9 mouse cellular contexts compared by ENCODE assay signal in genomic region chr2:121102051-121102450, GRCm38 (mm10). TPM values are rescaled to one million over a fixed set of nuclear protein-coding genes. Genes with fewer than 3 reads are reported as not detected.
DNase-seq lines count a peak whose midpoint lies in the region; ATAC-seq lines count a peak whose summit lies in the region.
"Had no signal": no experiment of that assay in that cellular context is flagged by ENCODE, and none has a peak within 500 bp of the region (broad histone marks: within the 10 kb centered on the region; RNA-seq: fewer than 3 reads in every experiment).

No protein-coding gene starts in this region.

- H3K27me3 ChIP-seq in heart, embryonic 11.5 days (ENCODE audit: control insufficient read depth, insufficient read depth, low read length) = no peaks in the 10 kb centered on the region
- H3K27me3 ChIP-seq: neural tube, embryonic 13.5 days had no signal

- H3K36me3 ChIP-seq in heart, embryonic 11.5 days (ENCODE audit: control insufficient read depth, insufficient read depth, low read length) = no peaks in the 10 kb centered on the region
- H3K36me3 ChIP-seq: neural tube, embryonic 13.5 days had no signal

- DNase-seq in heart, adult 18-20 months = peak; percentile 37 to 72
- peak; percentile 35 for DNase-seq in adrenal gland, adult 8-10 months
- peak; percentile 42 for DNase-seq in embryo, embryonic 9.5 days (ENCODE audit: extremely low spot score)
- DNase-seq in layer of hippocampus, adult 9-10 months (ENCODE audit: low spot score) = peak; percentile 50
- DNase-seq in lung, postnatal 10 days = peak; percentile 72
- DNase-seq in spleen, adult 12 weeks (ENCODE audit: low spot score) = peak; percentile 43

- H3K4me3 ChIP-seq in heart, embryonic 11.5 days (ENCODE audit: low read depth, low read length) = no peak overlapping the region
- H3K4me3 ChIP-seq: neural tube, embryonic 13.5 days had no signal

- ATAC-seq in heart, embryonic 11.5 days (replicated peaks; ENCODE audit: insufficient number of reproducible peaks, low FRiP score, low TSS enrichment) = no peak
- peak; percentile 83 to 90 for ATAC-seq in hematopoietic stem cell, adult 5-6 weeks (replicated peaks in 1 of 2; ENCODE audit: insufficient read depth in 1 of 2, low FRiP score in 2 of 2, low TSS enrichment in 1 of 2, low read depth in 1 of 2, poor library complexity in 2 of 2, severe bottlenecking in 2 of 2)

- H3K27ac ChIP-seq in heart, embryonic 11.5 days (ENCODE audit: low read depth, low read length) = no peak overlapping the region
- H3K27ac ChIP-seq: neural tube, embryonic 13.5 days had no signal

- H3K4me1 ChIP-seq in heart, embryonic 11.5 days (ENCODE audit: control insufficient read depth, insufficient read depth, low read length) = no peaks in the 10 kb centered on the region
- H3K4me1 ChIP-seq: neural tube, embryonic 13.5 days had no signal

- H3K9ac ChIP-seq in heart, embryonic 11.5 days (ENCODE audit: low read depth, low read length) = no peak overlapping the region
- H3K9ac ChIP-seq: neural tube, embryonic 13.5 days had no signal

- 24% methylated on average over 9 of the region's 9 CpGs for WGBS in heart, embryonic 11.5 days (ENCODE audit: insufficient replicate concordance)

- H3K4me2 ChIP-seq in heart, embryonic 11.5 days = no peak overlapping the region
- H3K4me2 ChIP-seq: neural tube, embryonic 13.5 days had no signal

- no peaks in the 10 kb centered on the region for H3K9me3 ChIP-seq in heart, embryonic 11.5 days (replicated peaks; ENCODE audit: control insufficient read depth, low read length)
- H3K9me3 ChIP-seq: neural tube, embryonic 13.5 days had no signal

RNA-seq across cellular contexts. Expression of gene Tgm7, which starts 7.5 kb away (rescaled TPM):
- total RNA-seq in heart, adult 18-20 months (2021) = not detected
- not detected in 2 replicates for polyA plus RNA-seq in heart, embryonic 11.5 days (2014; fragmentation: Nextera tagmentation; extraction: Ambion mirVana)
- total RNA-seq in adrenal gland, adult 8-10 months (2022) = under 1 TPM in 1 of 4 experiments, not detected in 3; 0.31 TPM
- not detected in 2 replicates for total RNA-seq in hematopoietic stem cell, adult 5-6 weeks (2017)

RNA-seq across cellular contexts. Expression of gene Tgm5, which starts 16.4 kb away (rescaled TPM):
- not detected for total RNA-seq in heart, adult 18-20 months (2021)
- not detected in 2 replicates for polyA plus RNA-seq in heart, embryonic 11.5 days (2014; fragmentation: Nextera tagmentation; extraction: Ambion mirVana)
- total RNA-seq in adrenal gland, adult 8-10 months (2022) = under 1 TPM in 2 of 4 experiments, not detected in 2; 0.12 TPM
- total RNA-seq in hematopoietic stem cell, adult 5-6 weeks (2017) = not detected in 2 replicates

RNA-seq across cellular contexts. Expression of gene Adal, which starts 38.2 kb away (rescaled TPM):
- 10 to 100 TPM; 10.3 to 11.2 TPM for total RNA-seq in heart, adult 18-20 months (2021)
- polyA plus RNA-seq in heart, embryonic 11.5 days (2014; fragmentation: Nextera tagmentation; extraction: Ambion mirVana) = 14.3 and 14.6 TPM in 2 replicates
- 10 to 100 TPM; 20.0 to 26.3 (median 25.4) TPM for total RNA-seq in adrenal gland, adult 8-10 months (2022)
- total RNA-seq in hematopoietic stem cell, adult 5-6 weeks (2017) = 11.0 and 25.7 TPM in 2 replicates

RNA-seq across cellular contexts. Expression of gene Lcmt2, which starts 38.4 kb away (rescaled TPM):
- total RNA-seq in heart, adult 18-20 months (2021) = 1 to 10 TPM; 8.8 to 9.4 TPM
- 14.0 and 17.6 TPM in 2 replicates for polyA plus RNA-seq in heart, embryonic 11.5 days (2014; fragmentation: Nextera tagmentation; extraction: Ambion mirVana)
- total RNA-seq in adrenal gland, adult 8-10 months (2022) = 10 to 100 TPM in 3 of 4 experiments, 1 to 10 TPM in 1; 9.3 to 11.4 (median 11.2) TPM
- total RNA-seq in hematopoietic stem cell, adult 5-6 weeks (2017) = 11.6 and 13.9 TPM in 2 replicates
